Mouse (Mus musculus) NIH3T3 (cell line): ENCODE measurements around the gene Gpr62.
A peak's percentile ranks its signal among the peaks of the same experiment; 100 is the strongest.

Source experiments
- DNase-seq: peaks from one replicate; pipeline ENCODE4 v3.0.0-alpha.2; 2012; ENCODE audit warnings: low read depth

Gene Gpr62

GRCm38 (mm10) chr9:106454888-106455681, 10.7 kb downstream of the Gpr62 start:
- DNase-seq: peak; percentile 54

DNA sequence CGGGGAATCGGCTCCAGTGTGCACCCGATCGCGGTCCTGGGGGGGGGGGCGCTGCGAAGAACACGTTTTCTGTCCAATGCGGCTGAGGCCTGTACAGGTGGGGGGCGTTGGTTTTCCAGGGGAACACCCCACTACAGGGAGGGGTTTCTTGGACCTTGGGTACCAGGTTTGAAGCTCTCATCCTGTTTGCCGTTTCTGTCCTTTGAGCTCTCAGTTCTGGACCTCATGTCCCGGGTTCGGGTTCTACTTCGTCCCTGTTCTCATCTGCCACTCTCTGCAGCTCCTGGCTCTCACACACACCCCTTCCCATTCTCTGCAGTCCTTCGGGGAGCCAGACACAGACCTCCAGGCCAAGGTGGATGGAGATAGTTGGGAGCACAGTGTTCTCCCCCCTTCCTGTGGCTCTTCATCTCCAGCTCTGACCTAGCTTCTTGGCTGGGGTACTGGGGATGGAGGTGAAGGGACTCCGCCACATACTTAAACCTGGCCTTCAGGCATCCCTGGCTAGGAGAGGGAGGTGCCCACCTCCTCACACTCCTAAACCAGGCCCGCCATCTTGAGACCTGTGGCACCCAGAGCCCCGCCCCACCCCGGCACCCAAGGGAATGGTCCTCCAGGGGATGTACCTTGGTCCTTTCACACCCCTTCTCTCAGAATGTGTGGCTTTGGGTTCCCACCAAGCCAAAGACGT, 11.5 kb downstream of the Gpr62 start:
- DNase-seq: peak; percentile 37

DNA sequence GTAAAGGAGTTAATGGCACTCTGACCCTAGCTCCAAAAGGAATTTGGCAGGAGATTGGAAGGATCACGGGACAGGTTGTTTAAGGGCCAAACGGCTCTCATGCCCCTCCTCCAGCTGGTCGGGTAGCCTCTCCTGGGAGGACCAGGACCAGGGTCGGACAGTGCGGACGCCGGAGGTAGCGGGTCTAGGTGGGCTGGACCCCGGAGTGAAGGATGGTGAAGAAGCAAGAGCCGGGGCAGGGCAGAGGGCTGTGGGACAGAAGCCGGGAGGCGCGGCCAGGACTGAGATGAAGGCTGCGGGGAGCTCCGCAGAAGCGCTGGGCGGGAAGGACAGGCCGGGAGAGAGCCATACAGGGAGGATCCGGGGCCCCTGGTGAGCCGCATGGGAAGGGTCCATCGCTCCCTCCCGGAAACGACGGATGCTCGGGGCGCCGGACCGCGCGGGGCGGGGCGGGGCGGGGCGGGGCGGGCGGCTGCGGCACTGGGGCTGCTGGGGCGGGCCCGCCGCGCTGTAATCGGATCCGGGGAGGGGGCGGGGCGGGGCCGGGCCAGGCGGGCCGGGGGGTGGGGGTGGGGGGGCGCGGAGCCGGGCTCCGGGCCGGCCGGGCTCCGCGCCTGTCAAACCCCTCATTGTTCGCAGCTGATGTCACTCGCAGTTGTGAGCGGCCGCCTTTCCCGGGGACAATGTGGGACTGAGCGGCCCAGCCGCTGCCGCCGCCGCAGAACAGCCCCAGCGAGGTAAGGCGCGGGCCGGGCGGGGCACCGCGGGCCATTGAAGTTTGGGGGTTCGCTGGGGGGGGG, 12.3 kb downstream of the Gpr62 start, which contains the start of gene Pcbp4:
Gene Pcbp4 (plus strand): TSS at position 21 of the 800 bp plus-strand sequence.
- DNase-seq: peak; percentile 88

DNA sequence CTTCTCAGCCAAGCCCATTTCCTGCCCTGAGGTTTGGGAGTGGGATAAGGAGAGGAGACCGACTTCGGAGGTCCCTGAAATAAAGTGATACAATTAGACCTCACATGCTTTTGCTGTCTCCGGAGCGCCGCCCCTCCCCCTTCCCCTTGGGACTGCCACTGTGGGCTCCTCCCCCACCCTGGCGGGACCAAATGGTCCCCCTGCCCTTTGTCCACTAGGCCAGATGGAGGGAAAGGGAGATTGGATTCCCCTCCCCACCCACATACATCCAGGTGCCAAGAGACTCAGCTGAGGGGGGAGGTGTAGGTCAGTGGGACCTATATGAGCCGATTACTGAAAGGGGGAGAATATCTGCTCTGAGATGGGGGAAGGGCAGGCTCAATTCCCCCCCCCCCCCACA, 12.9 kb downstream of the Gpr62 start:
- DNase-seq: peak; percentile 60

- DNase-seq: no peak
These were observed 13.4 kb downstream of the Gpr62 start for GRCm38 (mm10) chr9:106452351-106452750.

DNA sequence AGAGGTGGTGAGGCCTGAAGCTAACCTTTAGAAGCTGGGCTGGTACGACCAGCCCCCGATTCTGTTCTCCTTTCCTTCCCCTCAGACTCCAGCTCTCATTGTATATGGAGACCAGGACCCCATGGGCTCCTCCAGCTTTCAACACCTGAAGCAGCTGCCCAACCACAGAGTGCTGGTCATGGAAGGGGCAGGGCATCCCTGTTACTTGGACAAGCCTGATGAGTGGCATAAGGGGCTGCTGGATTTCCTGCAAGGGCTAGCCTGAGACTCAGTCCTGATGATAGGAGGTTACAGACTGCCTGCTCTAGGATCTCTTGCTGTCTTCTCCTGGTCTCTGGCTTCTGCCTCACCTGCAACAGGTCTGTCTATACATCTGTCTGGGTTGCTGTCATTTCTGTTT, 13.8 kb downstream of the Gpr62 start:
- no peak for DNase-seq

DNA sequence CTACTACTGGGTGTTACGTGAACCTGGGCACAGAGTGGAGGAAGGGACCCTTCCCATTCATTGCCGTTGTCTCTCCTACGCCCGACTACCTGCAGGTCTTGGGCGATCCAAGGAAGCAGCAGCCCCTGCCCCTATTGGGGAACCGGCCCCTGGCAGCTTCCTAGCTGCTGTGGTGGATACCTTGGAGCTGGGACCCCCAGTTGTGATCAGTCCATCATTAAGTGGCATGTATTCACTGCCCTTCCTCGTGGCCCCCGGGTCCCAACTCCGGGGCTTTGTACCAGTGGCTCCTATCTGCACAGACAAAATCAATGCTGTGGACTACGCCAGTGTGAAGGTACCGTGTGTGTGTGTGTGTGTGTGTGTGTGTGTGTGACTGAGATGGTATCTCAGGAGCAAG, 14.4 kb downstream of the Gpr62 start:
- DNase-seq: no peak

DNA sequence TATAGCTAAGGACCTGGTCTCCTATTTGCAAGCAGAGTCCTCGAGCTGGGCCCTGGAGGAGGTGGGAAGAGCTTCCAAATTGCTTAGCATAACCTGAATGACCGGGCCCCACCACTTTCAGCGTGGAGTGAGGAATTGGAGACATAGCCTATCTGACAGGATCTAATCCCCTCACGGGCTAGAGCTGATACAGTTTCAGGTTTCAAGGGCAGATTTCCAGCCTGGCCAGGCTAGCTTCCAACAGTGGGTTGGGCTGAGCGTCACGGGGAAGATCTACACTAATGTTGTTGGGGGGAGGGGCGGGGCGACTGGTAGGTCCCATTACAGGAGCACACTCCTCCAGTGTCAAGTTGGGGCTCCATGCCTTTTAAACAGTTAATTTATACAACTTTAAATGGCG, 15.1 kb downstream of the Gpr62 start:
- peak; percentile 95 for DNase-seq

- DNase-seq: no peak
These were observed 15.8 kb downstream of the Gpr62 start for GRCm38 (mm10) chr9:106449947-106450346.

DNA sequence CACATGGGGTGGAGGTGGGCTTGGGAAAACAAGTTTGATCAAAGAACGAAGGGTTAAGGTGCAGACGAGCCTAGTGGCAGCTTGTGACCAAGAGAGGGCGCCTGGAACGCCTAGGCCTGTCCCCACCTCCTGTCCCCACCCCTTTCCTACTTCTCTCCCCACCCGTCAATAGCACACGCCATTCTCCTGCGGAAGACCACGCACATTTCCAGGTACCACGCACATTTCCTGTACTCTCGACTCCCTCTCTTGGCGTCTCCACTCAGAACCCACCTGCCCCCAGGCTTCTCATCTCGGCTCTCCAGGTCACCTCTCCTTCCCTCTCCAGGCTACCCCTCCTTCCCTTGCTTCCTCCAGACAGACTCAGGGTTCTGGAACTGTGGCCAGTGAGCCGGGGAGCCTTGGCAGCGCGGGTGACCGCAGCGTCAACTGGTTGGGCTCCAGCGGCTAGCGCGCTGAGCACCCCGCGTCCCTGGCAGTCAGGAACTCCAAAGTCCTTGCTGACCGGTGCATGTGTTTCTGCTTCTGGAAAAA, 17.2 kb downstream of the Gpr62 start:
- DNase-seq: peak; percentile 49

DNA sequence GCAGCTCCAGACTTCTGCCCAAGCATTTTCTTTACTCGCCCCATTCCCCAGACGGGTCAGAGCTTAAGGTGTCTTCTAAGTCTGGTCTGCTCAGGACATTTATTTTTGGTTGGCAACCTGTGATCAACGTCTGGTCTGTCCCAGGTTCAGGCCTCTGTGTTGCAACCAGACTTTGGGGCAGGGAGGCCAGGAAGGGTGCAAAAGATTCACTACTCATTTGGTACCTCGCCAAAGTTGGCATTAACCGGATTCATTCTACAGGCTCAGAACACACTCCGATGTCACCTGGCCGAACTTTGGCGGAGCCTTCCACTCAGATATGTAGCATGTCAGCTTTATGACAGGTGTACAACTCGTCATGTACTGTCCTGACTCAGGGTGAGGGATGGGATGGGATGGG, 17.8 kb downstream of the Gpr62 start:
- no peak for DNase-seq

DNA sequence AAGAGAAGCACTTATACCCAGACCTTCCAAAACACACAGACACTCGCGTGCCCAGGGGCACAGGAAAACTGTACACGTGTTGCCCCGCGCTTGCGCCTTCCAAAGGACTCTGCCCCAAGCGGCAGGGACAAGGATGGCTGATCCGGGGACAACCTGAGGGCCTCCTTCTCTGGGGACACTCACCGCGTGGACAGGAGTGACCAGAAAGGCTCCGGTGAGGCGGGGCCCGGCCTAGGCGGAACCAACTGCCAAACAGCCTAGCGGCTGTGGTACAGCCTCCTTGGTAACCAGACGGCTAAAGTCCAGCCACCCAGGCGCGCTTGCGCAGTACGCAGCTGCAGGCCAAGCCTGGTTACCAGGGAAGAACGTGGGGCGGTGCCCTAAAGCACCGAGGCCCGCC, 18.4 kb downstream of the Gpr62 start, which contains the start of the genes Abhd14b and Abhd14a:
Gene Abhd14b (plus strand): TSS at position 112 of the 400 bp plus-strand sequence.
Gene Abhd14a (minus strand): TSS at position 331 of the 400 bp plus-strand sequence.
- DNase-seq: peak; percentile 94

DNA sequence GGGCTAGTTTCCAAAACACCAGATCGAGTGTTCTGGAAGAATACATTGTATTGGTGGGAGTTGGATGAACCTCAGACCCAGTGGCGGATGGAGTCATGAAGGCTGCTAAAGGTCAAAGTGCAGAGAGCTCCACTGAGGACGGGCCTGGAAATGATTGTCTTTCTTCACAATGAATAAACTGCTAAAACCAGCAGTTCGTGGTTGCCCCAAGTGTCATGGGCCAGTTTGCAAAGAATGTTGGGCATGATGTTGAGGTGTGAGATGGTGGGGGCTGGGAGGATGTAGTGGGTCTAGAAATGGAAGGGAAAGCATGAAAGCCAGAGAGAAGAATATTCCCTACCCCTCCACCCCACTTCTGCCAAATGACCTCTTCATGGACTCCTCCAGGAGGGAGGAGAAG, 20.9 kb downstream of the Gpr62 start:
- no peak for DNase-seq

- no peak for DNase-seq
These were observed 23.1 kb downstream of the Gpr62 start for GRCm38 (mm10) chr9:106442680-106443079.

DNA sequence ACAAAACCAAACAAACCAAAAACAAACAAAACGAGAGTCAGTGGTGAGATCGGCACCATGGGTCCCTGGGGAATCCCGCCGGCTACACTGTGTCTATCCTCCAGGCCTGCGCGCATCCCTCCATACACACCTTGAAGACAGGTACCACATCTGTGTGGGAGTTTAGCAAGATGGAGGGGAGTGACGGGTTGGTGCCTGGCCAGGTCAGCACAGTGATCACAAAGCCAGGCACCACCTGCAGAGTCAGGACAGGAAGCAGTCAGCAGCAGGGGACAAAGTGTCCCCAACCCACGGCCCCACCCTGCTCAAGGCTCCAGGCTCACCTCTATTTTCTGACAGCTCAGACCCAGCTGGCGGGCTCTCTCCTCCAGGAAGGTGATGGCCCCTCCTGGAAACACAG, 29.2 kb downstream of the Gpr62 start:
- no peak for DNase-seq

- DNase-seq: no peak
These were observed 32.3 kb downstream of the Gpr62 start for GRCm38 (mm10) chr9:106433389-106433788.

DNA sequence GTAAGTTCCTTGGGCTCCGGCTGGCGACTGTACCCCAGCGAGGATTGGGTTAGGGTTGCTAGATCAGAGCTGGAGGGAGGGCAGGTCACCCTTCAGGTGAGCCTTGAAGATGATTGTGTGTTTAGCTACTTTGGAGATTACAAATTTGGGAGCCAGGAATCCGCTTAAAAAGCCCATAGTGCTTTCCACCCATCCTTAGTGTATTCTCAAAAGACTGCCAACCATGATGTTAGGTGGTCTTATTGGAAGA, 35.8 kb downstream of the Gpr62 start:
- no peak for DNase-seq

GRCm38 (mm10) chr9:106429221-106430014, 36.3 kb downstream of the Gpr62 start, which contains the start of gene Rpl29:
Gene Rpl29, plus strand, starts transcription at chr9:106429454.
- peak; percentile 97 for DNase-seq

- no peak for DNase-seq
These were observed 37.0 kb downstream of the Gpr62 start for GRCm38 (mm10) chr9:106428719-106429220.

DNA sequence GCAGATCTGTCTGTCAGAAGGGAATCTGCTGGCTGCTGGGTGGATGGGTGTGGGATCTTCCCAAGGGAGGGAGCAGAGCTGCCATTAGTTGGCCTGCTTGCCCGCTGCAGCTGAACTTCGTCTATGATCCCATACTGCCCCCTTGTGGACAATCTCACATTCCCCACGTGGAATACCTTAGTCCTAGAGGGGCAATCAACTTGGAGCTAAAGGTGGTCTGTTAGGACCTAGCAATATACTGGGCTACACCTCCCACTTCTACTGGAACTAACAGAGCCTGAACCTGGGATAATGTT, 43.9 kb downstream of the Gpr62 start:
- peak; percentile 93 for DNase-seq

DNA sequence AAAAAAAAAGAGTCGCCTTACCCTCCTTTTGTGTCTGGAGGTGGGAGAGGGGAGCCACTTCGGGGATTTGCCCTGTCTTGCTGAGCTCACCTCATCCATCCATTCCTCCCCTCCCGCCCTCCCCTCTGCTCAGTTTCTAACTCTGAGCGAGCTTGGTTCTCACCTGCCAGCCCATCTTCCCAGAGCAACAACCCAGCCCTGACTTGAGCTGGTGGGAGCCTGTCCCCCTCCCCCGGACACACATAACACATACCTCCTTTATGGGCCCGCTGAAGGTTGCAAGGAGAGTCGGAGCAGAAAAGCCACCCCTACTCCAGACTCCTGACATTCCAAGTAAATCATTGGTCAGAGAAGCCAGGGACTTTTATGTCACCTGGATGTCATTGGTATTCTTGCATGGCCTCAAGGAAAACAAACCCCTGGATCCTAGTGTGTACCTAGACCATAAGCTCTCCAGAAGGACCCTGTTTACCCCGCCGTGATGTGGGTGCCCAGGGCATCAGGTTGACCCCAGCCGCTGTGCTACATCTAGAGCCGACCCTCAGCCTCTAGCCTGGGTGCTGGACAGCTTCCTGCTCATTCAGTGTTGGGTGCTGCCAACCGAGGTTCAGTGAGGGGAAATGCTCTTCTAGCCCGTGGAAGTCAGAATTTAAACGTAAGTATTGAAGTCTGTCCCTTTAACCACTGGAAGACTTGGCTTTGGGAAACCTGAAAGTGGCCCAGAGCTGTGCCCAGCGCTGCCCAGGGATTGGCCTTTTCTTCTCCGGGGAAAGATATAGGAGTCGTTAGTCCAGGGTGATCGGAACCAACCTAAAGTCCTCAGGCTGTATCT, 44.5 kb downstream of the Gpr62 start:
- DNase-seq: no peak
